Mouse (Mus musculus) cerebellum, adult 2 months (tissue): Measurements from ENCODE around the gene Mybpc2. TPM values are rescaled to one million over a fixed set of nuclear protein-coding genes. Genes with fewer than 3 reads are reported as not detected.

ENCODE experiments used
- DNase-seq, 2 experiments: peaks; one replicate each; pipeline ENCODE4 v3.0.0; 2021
- H3K27ac ChIP-seq: fragments of 200-500 bp; 2 replicates; pipeline ENCODE4 v1.5.1; 2012; ENCODE audit warnings: low read length, control low read depth, inconsistent platforms; ENCODE audit not compliant: insufficient read depth
- H3K27me3 ChIP-seq: fragments of 200-500 bp; 2 replicates; pipeline ENCODE4 v1.6.1; 2012; ENCODE audit warnings: inconsistent platforms, mild to moderate bottlenecking, low read length, moderate library complexity; ENCODE audit not compliant: control insufficient read depth, insufficient read depth
- H3K4me1 ChIP-seq: fragments of 200-500 bp; 2 replicates; pipeline ENCODE4 v1.6.1; 2011; ENCODE audit warnings: low read length; ENCODE audit not compliant: control insufficient read depth, insufficient read depth
- H3K4me3 ChIP-seq: fragments of 200-500 bp; replicated peaks from 2 replicates; pipeline ENCODE3; 2011; ENCODE audit warnings: mild to moderate bottlenecking, low read depth, low read length, control low read depth; ENCODE audit not compliant: insufficient read depth
- CTCF ChIP-seq: fragments of 200-500 bp; IDR thresholded peaks from 2 replicates; pipeline ENCODE4 v1.5.1; 2011; ENCODE audit warnings: low read depth, mild to moderate bottlenecking, control low read depth, low read length, moderate library complexity, borderline replicate concordance; ENCODE audit not compliant: insufficient read depth
- POLR2A ChIP-seq: fragments of 200-500 bp; IDR thresholded peaks from 2 replicates; pipeline ENCODE4 v1.6.1; 2011; ENCODE audit warnings: low read length, control low read depth, borderline replicate concordance; ENCODE audit not compliant: insufficient read depth
- whole genome bisulfite sequencing: fragments of 180-500 bp; shearing (Covaris S2); methylation state at CpG from one replicate; pipeline ENCODE4 v1.1.7; 2018; 5-methylcytosine and 5-hydroxymethylcytosine counted together
- polyA plus RNA-seq: library from polyadenylated mRNA; depleted of rRNA; stranded (reverse); fragments of >200 nt; gene quantifications from 2 replicates; pipeline ENCODE4 v1.2.3, GENCODE M21; 2012

The Mybpc2 gene
- polyA plus RNA-seq, 1 experiment = 0.18 TPM

DNA sequence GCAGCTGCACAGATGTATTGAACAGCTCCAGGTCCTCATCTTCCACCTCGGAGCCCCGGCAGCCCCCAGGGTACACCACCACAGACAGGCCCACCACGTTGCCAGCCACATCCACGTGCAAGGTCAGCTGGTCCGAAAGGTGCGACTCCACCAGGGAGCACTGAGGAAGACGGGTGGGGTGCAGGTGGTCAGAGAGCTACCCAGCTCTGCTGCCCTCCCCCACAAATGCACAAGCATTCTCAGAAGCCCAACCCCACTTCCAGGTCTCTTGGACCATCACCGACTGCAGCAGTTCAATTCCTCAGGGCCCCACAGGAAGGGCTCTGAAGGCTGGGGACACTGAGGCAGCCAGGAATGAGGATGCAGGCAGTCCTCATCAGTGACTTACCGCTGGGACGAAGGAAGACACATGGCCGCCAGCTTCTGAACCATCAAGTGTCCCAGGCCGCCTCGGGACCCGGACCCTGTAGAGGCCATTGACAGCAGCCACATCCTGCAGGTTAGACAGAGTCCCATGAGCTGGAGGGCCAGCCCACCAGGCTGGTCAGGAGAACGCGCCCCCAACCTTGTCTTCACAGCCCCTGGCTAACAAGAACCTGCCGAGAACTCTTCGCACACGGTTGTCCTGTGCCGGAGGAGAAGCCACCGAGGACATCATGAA, 32.2 kb downstream of the Mybpc2 start:
- H3K4me1 ChIP-seq = peaks cover 13% of the 10 kb centered on the region
- no peak overlapping the region for H3K27ac ChIP-seq
- no peak overlapping the region for H3K4me3 ChIP-seq
- no peaks in the 10 kb centered on the region for H3K27me3 ChIP-seq
- 94% methylated on average over 21 of the region's 21 CpGs for WGBS
- peak in 1 of 2 experiments; percentile 10 for DNase-seq
- no peak for TF ChIP-seq CTCF
- no peak for TF ChIP-seq POLR2A

DNA sequence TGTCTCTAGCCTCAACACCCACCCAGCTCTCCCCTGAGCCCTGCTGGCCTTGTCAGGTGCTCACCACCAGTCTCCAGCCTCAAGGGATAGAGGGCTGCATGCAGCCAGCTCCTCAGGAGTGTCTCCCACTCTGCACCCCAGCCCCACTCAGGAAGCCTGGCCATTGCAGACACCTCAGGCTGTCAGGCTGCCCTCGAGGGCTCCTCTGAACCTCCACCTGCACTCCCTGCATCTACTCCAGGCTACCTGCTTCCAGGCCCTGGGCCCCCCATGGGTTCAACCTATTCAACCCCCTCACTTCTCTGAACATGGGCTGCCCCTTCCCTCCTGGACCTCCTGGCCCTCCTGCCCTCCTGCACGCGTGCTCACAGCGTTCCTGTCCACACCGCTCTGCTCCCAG, 33.1 kb downstream of the Mybpc2 start:
- 92% methylated on average over 5 of the region's 5 CpGs for WGBS
- Histone ChIP-seq H3K4me1 (peaks cover 13% of the 10 kb centered on the region), H3K4me3 (no peak overlapping the region), H3K27me3 (no peaks in the 10 kb centered on the region), H3K27ac (no peak overlapping the region)
- TF ChIP-seq POLR2A = no peak
- TF ChIP-seq CTCF = no peak
- DNase-seq = no peak

DNA sequence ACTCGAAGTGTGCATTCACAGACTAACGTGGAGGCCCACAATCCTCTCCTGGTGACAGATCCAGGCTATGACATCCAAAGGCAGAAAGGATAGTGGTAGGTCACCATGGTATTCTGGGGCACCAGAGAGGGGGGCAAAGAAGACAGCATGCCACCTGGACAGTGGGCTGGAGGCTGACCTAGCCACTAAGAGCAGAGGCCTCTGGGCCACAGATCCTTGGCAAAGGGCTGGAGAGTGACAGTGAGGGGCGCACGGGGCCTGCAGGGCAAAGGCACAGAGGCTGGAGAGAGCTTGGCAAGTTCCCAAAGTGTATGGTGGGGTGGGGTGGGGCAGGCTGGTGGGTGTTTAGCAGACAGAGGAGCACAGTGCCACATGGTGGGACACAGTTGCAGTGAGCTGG, 34.2 kb downstream of the Mybpc2 start:
- TF ChIP-seq CTCF (no peak), POLR2A (no peak)
- Histone ChIP-seq H3K4me3 (no peak overlapping the region), H3K4me1 (peaks cover 10% of the 10 kb centered on the region), H3K27ac (no peak overlapping the region), H3K27me3 (no peaks in the 10 kb centered on the region)
- 56% methylated on average over 4 of the region's 4 CpGs for WGBS
- DNase-seq = peak in 1 of 2 experiments; percentile 16

DNA sequence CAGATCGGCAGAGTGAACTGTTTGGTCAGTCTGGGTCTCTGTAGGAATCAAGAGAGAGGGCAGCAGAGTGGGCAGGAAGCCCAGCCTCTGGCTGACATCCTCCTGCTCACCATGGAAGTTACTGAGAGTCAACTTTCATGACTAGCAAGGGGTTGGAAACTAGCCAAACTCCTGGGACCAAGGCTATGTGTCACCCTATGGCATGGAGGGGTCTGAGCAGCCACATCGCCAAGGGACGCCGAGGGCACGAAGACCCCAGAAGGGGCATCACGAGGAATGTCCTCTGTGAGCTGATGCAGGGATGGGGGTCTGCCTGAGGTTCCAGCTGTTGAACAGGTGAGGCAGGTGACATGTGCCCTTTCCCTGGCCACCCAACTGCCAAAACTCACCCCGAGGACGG, 35.9 kb downstream of the Mybpc2 start:
- peak in 1 of 2 experiments; percentile 21 for DNase-seq
- Histone ChIP-seq H3K27ac (no peak overlapping the region), H3K27me3 (no peaks in the 10 kb centered on the region), H3K4me1 (0 out of 2 replicates have a peak, but pooled peaks cover 3% of the 10 kb centered on the region), H3K4me3 (no peak overlapping the region)
- WGBS = 72% methylated on average over 8 of the region's 8 CpGs
- no peak for TF ChIP-seq CTCF
- no peak for TF ChIP-seq POLR2A

DNA sequence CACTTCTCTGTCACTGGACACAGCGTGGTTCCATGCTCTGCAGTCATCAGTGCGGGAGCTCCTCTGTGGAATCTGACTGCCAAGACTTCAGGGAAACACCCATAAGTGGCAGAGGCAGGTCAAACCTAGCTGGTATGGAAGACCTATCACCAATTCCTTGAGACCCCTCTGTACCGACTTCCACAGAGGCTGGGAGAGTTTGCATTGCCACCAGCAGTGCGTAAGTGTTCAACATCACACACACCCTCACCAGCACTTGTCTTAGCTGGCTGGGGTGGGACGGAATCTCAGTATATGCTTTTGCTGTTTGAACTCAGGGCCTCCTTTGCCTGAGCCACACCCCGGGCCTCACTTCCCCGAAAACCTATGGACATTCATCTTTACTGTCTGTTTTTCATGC, 36.5 kb downstream of the Mybpc2 start:
- WGBS = 80% methylated on average over 7 of the region's 7 CpGs
- H3K27me3 ChIP-seq = no peaks in the 10 kb centered on the region
- no peaks in the 10 kb centered on the region for H3K4me1 ChIP-seq
- no peak overlapping the region for H3K4me3 ChIP-seq
- TF ChIP-seq POLR2A = no peak
- TF ChIP-seq CTCF = no peak
- H3K27ac ChIP-seq = no peak overlapping the region
- peak in 1 of 2 experiments; percentile 13 for DNase-seq

DNA sequence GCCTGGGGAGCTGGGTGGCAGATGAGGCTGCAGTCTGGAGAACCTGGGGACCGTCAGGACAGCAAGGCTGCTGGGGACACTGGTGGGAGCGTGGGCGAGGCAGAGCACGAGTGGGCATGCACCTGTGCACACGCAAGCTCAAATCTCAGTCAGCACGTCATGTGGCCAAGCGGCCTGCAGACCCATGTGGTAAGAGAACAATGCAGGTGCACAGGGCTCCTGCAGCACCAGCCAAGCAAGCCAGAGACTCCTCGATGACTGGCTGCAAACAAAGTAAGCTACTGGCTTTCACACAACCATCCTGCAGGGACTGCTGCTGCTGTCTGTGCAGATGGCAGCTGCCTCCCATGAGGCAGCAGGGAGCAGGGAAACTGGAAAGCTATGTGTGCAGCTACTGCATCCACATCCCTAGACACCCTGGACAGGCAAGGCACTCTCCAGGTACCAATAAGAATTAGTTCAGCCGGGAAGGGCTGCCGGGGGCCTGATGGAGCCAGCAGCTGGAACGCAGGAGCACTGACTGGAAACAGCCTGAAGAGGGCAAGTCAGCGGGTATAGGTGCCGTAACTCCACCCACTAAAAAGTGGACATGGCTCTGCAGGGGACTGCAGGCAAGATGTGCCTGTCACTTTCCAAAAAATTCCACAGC, 37.4 kb downstream of the Mybpc2 start:
- WGBS = 45% methylated on average over 13 of the region's 13 CpGs
- Histone ChIP-seq H3K4me3 (no peak overlapping the region), H3K4me1 (no peaks in the 10 kb centered on the region), H3K27me3 (no peaks in the 10 kb centered on the region), H3K27ac (no peak overlapping the region)
- peak in 1 of 2 experiments; percentile 20 for DNase-seq
- TF ChIP-seq POLR2A (no peak), CTCF (no peak)

DNA sequence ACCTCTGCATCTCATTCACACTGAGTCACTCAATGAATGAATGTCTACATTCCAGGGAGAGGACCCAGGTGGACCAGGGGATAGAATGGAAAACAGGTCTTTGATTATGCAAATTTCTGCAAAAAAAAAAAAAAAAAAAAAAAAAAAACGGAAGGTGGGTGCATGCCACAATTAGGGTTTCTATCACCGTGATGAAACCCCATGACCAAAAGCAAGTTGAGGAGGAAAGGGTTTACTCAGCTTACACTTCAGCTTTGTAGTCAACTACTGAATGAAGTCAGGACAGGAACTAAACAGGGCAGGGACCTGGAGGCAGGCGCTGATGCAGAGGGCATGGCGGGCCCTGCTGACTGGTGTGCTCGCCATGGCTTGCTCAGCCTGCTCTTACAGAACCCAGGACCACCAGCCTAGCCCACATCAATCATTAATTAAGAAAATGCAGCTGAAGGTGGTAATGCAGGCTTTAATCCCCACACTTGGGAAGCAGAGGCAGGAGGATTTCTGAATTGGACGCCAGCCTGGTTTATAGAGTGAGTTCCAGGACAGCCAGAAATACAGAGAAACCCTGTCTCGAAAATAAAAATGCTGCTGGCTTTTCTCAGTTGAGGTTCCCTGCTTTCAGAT, 38.8 kb downstream of the Mybpc2 start:
- H3K4me3 ChIP-seq = no peak overlapping the region
- WGBS = 83% methylated on average over 7 of the region's 7 CpGs
- TF ChIP-seq CTCF (no peak), POLR2A (no peak)
- peak in 1 of 2 experiments; percentile 7 for DNase-seq
- no peaks in the 10 kb centered on the region for H3K4me1 ChIP-seq
- no peaks in the 10 kb centered on the region for H3K27me3 ChIP-seq
- H3K27ac ChIP-seq = no peak overlapping the region
